Mouse (Mus musculus) urinary bladder, postnatal 25 days (tissue): Measurements from ENCODE around the gene Pdzph1.

ENCODE experiments used
- DNase-seq: peaks from one replicate; pipeline ENCODE4 v3.0.0; 2022; ENCODE audit warnings: low spot score

Gene Pdzph1

DNA sequence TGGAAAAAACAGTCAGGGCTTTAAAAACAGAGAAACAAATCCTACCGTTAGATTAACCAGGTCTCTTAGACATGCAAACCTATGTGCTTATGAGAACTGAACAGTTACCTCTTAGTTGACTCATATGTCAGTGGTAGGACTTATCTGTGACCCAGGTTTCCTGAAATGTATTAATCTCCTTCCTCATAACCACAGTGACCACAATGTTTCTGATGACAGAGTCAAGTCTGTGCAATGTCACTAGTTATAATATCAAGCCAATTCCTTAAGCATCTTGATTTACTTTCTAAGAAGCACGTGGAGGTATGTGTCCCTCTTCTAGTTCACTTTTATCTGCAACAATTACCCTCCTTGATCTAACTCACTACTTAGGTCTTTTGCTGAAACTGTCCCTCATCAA, 68.4 kb downstream of the Pdzph1 start:
- no peak for DNase-seq

DNA sequence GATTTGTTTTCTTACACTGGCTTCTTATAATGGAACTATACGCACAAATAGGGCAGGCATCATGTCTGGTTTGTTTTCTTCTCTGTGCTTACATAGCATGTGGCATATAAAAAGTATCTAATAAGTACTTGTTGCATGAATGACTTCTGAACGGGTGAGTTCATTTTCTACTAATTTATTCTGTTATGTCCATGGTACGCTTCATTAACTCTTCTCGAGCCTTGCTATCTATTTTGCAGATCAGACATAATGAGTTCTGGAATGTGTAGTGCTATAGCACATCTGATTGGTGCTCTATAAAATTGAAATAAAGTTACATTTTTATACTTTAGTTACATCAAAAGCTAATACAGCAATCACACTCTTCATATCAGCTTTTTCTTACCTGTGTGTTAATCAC, 71.2 kb downstream of the Pdzph1 start:
- no peak for DNase-seq

DNA sequence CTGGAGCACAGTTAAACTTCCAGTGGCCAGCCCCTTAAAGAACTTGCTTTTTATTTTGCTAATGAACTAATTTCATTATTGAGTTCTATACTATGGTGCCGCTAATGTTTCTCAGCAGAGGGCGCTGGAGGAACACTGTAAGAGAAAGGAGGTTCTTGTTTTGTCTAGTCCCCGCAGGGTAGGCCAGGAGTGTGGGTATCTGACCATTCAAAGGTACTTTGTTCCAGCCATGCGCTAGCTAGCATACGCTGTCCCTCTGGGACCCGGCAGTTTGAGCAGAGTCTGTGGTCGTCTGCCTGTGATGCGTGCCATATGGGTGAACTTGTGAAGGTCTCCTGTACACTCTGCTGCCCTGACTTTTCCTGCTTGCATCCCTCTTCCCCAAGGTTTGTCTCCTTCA, 72.1 kb downstream of the Pdzph1 start:
- no peak for DNase-seq

DNA sequence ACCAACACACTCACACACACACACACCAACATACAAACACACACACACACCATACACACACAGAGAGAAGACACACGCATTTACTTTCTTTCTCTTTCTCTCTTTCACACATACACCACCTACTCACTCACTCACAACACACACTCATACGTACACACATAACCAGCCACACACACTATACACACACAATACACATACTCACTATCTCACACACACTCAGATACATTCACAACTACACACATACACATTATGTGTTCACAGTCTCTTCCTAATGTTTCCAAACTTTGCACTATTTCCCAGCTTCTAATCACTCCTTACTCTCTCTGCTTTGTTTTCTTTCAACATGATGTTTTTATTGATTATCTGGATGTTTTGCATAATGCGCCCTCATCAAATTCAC, 72.6 kb downstream of the Pdzph1 start:
- DNase-seq = no peak

DNA sequence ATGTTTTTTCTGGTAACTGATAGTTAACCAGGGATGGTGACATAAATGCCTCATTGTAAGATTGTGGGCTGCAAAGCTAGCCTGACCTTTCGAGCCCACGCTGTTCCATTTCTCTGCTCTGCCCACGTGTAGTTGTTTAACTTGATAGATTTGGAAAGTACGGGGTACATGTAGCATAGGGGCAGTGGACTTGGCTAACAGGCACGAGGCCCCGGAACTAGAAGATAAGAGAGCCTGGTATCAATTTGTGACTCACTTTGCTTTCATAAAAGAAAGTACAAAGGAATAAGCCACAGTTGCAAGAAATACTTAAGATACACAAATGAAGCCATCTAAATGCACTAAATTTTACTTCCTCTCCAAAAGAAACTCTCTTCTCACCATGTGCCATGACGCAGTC, 79.6 kb downstream of the Pdzph1 start:
- DNase-seq = no peak

DNA sequence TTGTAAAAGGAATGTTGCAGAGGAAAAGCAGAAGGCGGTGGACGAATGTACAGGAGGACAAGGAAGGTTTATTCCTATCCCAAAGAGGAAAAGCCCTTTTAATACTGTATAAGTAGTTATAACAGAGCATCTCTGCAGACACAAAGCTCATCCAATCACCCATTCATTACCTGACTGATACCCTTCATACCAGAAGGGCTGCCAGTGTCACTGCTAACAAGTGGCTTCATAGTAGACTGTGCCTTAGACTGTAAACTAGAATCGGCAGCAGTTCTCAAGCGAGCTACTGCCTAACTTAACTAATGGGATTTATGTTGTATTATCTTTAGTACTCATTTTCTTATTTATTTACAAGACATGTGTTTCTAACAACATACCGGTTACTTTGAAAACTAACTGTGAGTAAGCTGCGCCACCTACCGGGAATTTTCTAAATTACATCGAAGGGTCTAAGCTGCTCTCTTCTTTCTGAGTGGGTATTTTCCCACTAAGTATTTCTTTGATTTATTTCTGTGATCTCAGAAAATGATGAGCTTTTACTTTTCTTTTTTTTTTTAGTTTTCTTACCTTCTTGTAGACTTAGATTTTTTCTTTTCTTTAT, 82.0 kb downstream of the Pdzph1 start:
- peak; percentile 44 for DNase-seq

DNA sequence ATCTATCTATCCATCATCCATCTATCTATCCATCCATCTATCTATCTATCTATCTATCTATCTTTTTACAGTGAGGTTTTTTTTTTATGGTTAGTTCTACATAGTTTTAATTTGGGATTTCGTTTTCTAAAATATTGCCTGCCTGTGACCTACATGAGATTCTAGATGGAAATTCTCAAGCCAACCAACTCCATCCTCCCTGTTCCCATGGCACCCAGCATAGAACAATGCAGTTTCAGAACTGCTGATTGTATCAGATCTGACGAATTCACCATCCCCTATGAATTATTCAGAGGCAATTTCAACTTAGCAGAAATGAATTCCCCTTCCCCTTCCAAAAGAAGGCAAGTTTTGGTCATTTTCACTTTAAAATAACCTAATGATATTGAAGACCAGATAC, 85.2 kb downstream of the Pdzph1 start:
- DNase-seq = no peak

DNA sequence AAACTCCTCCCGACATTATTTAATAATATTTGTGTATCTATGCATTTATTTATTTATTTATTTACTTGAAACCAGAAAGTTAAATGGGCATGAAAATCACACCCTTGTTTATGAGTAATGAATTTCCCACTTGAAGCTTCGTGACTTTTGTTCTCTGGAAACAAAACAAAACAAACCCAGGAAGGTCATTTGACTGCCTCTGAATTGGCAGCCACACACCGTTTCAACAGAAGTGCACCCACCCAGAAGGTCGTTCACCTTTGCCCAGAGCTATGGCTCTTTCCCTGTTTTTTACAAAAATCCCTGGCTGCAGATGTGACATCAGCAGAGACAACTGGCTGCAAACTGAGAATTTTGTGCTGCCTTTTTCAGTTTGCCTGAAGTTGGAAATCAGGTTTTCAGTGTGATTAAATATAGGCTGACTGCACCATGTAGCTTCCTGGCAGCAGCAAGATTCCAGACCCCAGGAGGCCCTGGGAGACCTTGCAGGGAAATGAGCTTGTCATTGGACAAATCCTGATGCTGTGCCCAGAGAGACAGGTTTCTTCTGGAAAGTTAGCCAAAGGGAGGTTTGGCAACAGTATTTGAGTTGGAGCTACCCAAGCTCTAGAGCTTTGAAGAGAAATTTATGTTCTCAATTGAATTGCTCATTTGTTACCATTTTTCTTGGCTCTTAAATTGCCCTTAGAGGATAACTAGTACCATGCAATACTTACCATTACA, 99.5 kb downstream of the Pdzph1 start:
- no peak for DNase-seq

DNA sequence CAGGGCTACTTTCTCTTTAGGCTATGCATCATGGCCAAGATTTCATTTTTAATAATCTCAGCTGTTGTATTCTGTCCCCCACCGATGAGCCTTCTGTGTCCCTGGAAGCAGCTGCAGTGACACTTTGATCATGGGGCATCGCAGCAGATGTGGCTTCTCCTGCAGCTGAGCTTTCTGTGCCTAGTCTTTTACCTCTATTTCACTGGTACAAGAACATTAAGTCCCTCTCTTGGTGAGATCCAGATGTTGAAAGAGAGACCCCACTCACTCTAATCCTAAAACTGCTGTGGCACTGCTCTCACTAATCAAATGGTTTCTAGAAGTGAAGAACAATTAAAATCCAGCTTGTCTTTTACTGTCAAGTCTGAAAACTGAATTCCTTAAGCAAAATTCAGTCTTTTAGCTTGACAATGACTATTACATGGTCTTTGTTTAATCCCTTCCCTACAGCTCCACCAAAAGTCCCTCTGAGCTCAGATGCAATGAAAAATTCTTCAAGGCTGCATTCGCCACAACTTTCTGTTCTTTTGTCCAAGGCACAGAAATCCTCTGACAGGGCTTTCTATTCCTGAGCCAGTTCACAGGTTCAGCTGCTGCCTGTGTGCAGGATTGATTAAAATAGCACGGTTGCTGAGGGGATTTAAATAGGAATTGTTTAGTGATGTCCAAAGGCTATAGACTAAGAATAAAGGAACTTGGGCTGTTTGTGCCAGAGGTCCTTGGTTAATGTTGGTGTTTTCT, 101.1 kb downstream of the Pdzph1 start:
- no peak for DNase-seq

DNA sequence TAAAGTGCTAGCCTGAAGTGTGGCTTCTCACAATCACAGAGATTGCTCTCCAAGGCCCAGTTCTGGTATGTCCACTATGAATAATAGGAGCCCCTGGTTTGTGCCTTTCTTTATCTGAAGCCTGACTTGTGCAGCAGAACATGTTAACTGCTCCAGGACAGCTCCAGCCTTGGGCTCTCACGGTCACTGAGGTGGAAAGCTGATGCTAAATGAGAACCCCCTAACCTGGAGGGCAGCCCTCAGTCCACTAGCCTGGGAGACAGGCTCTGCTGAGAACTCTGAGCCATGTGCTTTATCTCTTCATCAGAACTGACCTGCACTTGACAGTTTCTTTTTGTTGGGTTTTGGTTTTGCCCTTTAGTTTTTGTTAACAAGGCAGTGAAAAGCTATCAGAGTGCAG, 106.8 kb downstream of the Pdzph1 start:
- DNase-seq = no peak

DNA sequence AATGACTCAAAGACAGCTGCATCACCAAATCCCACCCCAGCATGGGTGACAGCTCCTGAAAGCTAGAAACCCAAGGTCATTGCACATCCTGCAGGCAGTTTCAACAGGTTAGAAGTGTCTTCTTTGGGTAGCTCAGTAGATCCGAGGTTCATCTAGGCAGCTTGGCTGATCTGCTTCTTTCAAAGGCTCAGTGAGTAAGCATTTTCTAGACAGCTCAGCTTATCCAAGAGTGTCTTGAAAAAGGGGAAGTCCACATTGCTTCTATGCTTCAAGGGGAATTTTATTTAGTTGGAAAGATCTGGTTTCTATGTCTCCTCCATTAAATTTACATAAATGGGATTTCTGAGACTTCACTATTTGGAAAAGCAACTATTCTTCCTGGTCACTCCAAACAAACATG, 117.8 kb downstream of the Pdzph1 start:
- DNase-seq = no peak

DNA sequence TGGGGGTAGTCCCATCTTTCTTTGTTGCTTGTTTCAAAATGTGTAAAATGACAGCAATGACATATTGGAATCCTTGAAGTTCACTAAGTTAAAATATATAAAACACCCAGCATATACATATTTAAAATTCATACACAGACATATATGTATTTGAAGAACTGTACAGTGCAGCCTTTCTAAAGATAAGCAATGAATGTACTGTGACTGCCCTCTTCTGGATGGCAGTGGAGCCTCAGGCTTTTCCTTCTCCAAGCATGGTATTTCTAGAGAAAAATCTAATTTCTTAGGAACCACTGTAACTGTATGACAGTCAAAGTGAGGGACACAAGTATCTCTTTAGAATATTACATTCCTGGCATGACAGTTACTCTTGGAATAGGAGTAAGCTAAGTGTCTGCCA, 120.4 kb downstream of the Pdzph1 start:
- no peak for DNase-seq
